Mouse (Mus musculus) kidney, adult 8-10 months (tissue): ENCODE results near the gene C5ar2.

Experiments used
- DNase-seq, 2 experiments: peaks; one replicate each; pipeline ENCODE4 v3.0.0; 2022

Gene C5ar2

DNA sequence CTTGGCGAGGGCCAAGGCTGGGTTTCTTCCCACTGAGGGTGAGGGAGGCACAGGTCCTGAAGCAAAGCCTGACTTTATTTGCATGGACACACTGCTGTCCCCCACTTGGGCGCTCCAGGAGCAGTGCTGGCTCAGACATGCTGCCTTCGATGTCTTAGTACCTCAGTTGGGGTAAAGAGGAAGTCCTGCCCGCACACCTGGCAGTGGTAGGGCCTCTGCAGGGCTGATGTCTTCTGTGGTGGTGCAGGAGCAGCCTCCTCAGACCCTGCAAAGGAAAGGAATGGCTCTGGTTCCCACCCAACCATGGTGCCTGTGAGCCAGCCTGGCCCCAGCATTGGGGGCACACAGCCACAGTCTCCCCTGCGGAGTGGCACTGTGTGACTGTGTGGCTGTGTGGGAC is 46.8 kb downstream of the C5ar2 start:
- no peak for DNase-seq

DNA sequence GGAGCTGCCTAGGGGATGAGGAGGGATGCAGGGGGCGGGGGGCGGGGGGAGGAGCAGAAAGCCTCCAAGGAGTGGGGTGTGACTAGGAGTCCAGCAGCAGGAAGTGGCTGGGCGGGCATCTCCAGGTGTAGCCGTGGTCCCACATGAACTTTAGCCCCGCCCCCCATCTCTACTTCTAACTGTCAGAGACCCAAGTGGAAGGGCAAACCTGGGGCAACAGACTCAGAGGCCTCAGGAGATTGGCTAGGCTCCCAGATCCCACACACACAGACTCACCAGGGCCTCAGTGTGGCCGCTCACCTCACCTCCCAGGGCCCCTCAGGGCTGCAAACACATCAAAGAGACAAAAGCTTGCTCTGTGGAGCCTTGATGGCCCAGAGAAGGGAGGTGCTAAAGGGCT is 47.3 kb downstream of the C5ar2 start:
- no peak for DNase-seq

DNA sequence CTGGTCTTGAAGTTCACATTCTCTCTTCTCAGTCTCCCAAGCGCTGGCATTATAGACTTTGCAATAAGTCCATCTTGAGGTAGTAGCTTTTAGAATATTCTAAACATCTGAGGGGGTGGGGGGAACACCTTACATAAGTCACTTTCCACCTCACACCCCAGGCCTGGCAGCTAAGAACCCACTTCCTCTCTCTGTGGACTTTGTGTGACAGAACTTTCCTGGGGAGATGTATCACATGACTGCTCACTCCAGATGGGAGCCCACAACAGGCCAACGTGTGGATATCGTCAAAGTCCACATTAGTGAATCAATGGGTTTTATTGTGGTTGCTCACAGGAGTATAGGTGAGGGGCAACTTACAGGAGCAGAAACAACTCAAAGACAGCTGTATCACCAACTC is 50.3 kb downstream of the C5ar2 start:
- DNase-seq: no peak

DNA sequence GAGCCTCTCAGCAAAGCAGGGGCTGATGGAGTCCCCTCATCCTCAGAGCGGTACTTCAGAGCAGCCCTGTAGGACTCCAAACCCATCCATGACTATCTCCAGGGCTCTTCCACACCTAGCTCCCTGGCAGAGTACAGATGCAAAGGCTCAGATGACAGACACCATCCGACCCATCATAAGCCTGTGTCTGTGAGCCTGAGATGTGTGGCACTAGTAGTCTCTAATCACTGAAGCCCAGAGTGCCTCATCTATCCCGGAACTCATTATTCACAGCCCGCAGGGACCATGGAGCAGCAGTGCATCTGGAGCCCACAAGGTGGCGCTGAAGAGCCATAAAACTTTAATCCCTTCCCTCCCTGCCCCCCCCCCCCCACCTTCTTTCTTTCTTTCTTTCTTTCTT is 51.6 kb downstream of the C5ar2 start:
- peak; percentile 58 to 84 for DNase-seq

DNA sequence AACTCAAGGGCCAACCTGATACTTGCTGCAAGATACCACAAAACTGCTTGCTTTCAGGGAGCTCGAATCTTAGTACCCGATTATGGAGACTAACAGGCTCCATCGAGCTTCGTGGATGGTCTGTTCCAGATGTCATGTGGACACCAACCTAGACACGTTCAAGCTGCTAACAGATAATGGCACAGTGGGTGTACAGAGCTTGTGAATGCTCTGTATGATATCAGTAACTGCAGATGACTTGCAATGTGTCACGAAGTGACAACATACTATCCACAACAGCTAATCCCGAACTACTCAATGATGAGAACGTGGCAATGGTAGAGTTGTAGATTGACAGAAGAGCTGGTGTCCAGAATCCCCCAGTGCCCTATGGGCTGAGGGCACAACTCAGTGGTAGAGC is 56.5 kb downstream of the C5ar2 start:
- DNase-seq: no peak
